Comparison of ENCODE assay signal across 22 mouse cellular contexts in the genomic region with DNA sequence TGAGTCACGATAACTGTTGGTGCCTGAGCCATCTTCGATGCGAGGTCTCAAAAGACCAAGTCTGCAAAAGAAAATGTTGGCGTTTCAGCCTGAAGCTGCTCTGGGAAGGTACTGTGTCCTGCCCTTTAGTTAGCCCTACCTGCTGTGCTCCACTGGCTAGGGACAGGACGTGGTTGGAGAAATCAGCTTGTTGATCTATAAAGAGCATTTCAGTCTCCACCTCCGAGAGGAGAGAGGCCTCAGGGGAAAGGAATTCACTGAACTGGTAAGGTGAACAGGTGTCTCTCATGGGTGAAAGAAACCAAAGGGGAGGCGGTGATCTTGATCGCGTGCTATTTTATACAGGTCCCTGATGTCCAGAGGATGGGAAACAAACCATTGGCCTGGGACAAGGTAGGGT. TPM values are rescaled to one million over a fixed set of nuclear protein-coding genes. Genes with fewer than 3 reads are reported as not detected.
DNase-seq lines count a peak whose midpoint lies in the region; ATAC-seq and TF ChIP-seq lines count a peak whose summit lies in the region.
"Had no signal": no experiment of that assay in that cellular context is flagged by ENCODE, and none has a peak within 500 bp of the region (broad histone marks: within the 10 kb centered on the region; RNA-seq: fewer than 3 reads in every experiment).

No protein-coding gene starts in this region.

- no peak overlapping the region for H3K4me3 ChIP-seq in kidney, embryonic 14.5 days (ENCODE audit: low read length)
- no peak overlapping the region for H3K4me3 ChIP-seq in kidney, postnatal 0 days (replicated peaks; ENCODE audit: low read depth, low read length)
- H3K4me3 ChIP-seq in heart, adult 2 months: no peak overlapping the region
- H3K4me3 ChIP-seq: forebrain, embryonic 10.5 days; forebrain, embryonic 13.5 days; hindbrain, embryonic 12.5 days had no signal

- intact Hi-C loops in heart, adult 2 months (cut with DNase I): no loop called here

- H3K4me1 ChIP-seq in kidney, embryonic 14.5 days (ENCODE audit: control insufficient read depth, insufficient read depth, low read length): peaks cover 13% of the 10 kb centered on the region
- H3K4me1 ChIP-seq in kidney, postnatal 0 days (replicated peaks; ENCODE audit: insufficient read depth, low read length): peaks cover 10% of the 10 kb centered on the region
- H3K4me1 ChIP-seq in heart, adult 2 months (ENCODE audit: control insufficient read depth, insufficient read depth, low read length): peaks cover 2% of the 10 kb centered on the region
- H3K4me1 ChIP-seq: forebrain, embryonic 10.5 days; forebrain, embryonic 13.5 days; hindbrain, embryonic 12.5 days had no signal

- H3K9ac ChIP-seq in kidney, embryonic 14.5 days (ENCODE audit: low read depth, low read length): no peak overlapping the region
- H3K9ac ChIP-seq in kidney, postnatal 0 days (ENCODE audit: low read depth, low read length): no peak overlapping the region
- H3K9ac ChIP-seq in heart, adult 2 months (ENCODE audit: low read depth, low read length): no peak overlapping the region
- H3K9ac ChIP-seq: forebrain, embryonic 13.5 days; hindbrain, embryonic 12.5 days had no signal

- whole genome bisulfite sequencing in kidney, embryonic 14.5 days: 61% methylated on average over 9 of the region's 9 CpGs
- WGBS in kidney, postnatal 0 days: 55% methylated on average over 9 of the region's 9 CpGs
- WGBS in heart, adult 2 months: 85% methylated on average over 9 of the region's 9 CpGs

- H3K27ac ChIP-seq in kidney, embryonic 14.5 days (ENCODE audit: low read depth, low read length): peak overlapping the region; percentile 20; the same call in 1 of the 2 replicates
- 0 out of 2 replicates have a peak overlapping the region, but pooled peaks have one; percentile 9 for H3K27ac ChIP-seq in kidney, postnatal 0 days
- H3K27ac ChIP-seq in heart, adult 2 months: no peak overlapping the region
- H3K27ac ChIP-seq: forebrain, embryonic 10.5 days; forebrain, embryonic 13.5 days; hindbrain, embryonic 12.5 days had no signal

- TF ChIP-seq POLR2A in heart, adult 2 months (IDR thresholded peaks at IDR 0.05; ENCODE audit: insufficient read depth, low read depth, low read length): no peak

- no peaks in the 10 kb centered on the region for H3K79me2 ChIP-seq in heart, adult 2 months (replicated peaks; ENCODE audit: control insufficient read depth, insufficient read depth, low read length)

- TF ChIP-seq CTCF in kidney, postnatal 0 days (IDR thresholded peaks at IDR 0.05; ENCODE audit: low read depth): no peak
- TF ChIP-seq CTCF in heart, adult 2 months (IDR thresholded peaks at IDR 0.05): no peak

- ATAC-seq in kidney, embryonic 14.5 days (ENCODE audit: low FRiP score, low TSS enrichment): peak; percentile 53; the same call in 1 of the 2 replicates
- ATAC-seq in kidney, postnatal 0 days (replicated peaks; ENCODE audit: low FRiP score, low read depth): no peak
- ATAC-seq: forebrain, embryonic 13.5 days; forebrain, embryonic 16.5 days; Patski had no signal

- no peak for DNase-seq in kidney, adult 9 months
- no peak for DNase-seq in kidney, postnatal 0 days (ENCODE audit: low spot score)
- DNase-seq in kidney, postnatal 4 days: no peak
- peak; percentile 72 for DNase-seq in spleen, postnatal 36 days (ENCODE audit: low spot score in 2 of 2)
- DNase-seq in spleen, postnatal 10 days (ENCODE audit: low spot score in 2 of 2): no peak
- no peak for DNase-seq in heart, adult 2 months
- DNase-seq: adrenal gland, postnatal 10 days; adrenal gland, postnatal 36 days; cerebellum, adult 18-20 months; cerebellum, adult 9-10 months; cerebellum, postnatal 14 days; gastrocnemius, postnatal 10 days; gastrocnemius, postnatal 36 days had no signal

- no peak for TF ChIP-seq EP300 in heart, adult 2 months (IDR thresholded peaks at IDR 0.05; ENCODE audit: insufficient read depth, low read depth, low read length)

- H3K4me2 ChIP-seq in kidney, embryonic 14.5 days (replicated peaks; ENCODE audit: low read depth, low read length): no peak overlapping the region; the same call in 1 of the 2 replicates
- peak overlapping the region; percentile 14; the same call in 1 of the 2 replicates for H3K4me2 ChIP-seq in kidney, postnatal 0 days (ENCODE audit: low read length)
- H3K4me2 ChIP-seq: forebrain, embryonic 13.5 days; heart, embryonic 11.5 days; hindbrain, embryonic 12.5 days had no signal

- H3K36me3 ChIP-seq in kidney, embryonic 14.5 days (ENCODE audit: control insufficient read depth, insufficient read depth, low read length): no peaks in the 10 kb centered on the region; the same call in 1 of the 2 replicates
- H3K36me3 ChIP-seq in kidney, postnatal 0 days (ENCODE audit: insufficient read depth, low read length): no peaks in the 10 kb centered on the region
- H3K36me3 ChIP-seq in heart, adult 2 months (ENCODE audit: control insufficient read depth, insufficient read depth, low read length): no peaks in the 10 kb centered on the region
- H3K36me3 ChIP-seq: forebrain, embryonic 10.5 days; hindbrain, embryonic 12.5 days had no signal

- H3K9me3 ChIP-seq in kidney, embryonic 14.5 days (ENCODE audit: control insufficient read depth, low read length): no peaks in the 10 kb centered on the region
- no peaks in the 10 kb centered on the region for H3K9me3 ChIP-seq in kidney, postnatal 0 days (replicated peaks; ENCODE audit: low read length)
- H3K9me3 ChIP-seq: forebrain, embryonic 10.5 days; forebrain, embryonic 13.5 days; G1E; hindbrain, embryonic 12.5 days had no signal

- no peaks in the 10 kb centered on the region for H3K27me3 ChIP-seq in kidney, embryonic 14.5 days (ENCODE audit: control insufficient read depth, insufficient read depth, low read length)
- no peaks in the 10 kb centered on the region for H3K27me3 ChIP-seq in kidney, postnatal 0 days (ENCODE audit: insufficient read depth, low read length)
- no peaks in the 10 kb centered on the region for H3K27me3 ChIP-seq in heart, adult 2 months (ENCODE audit: control insufficient read depth, insufficient read depth, low read length)
- H3K27me3 ChIP-seq: CH12.LX; forebrain, embryonic 13.5 days; hindbrain, embryonic 12.5 days; Patski had no signal

RNA-seq across cellular contexts. Expression of gene Plac8, which starts 9.3 kb away (rescaled TPM):
- 105 and 140 TPM in 2 replicates for polyA plus RNA-seq in kidney, embryonic 14.5 days (2014; fragmentation: Nextera tagmentation; extraction: Ambion mirVana)
- polyA plus RNA-seq in kidney, postnatal 0 days (2015; fragmentation: Nextera tagmentation; extraction: Ambion mirVana): 146 and 169 TPM in 2 replicates
- total RNA-seq in heart, adult 2 months (2021): 1 to 10 TPM; 1.5 to 3.1 TPM
- 3.7 and 8.0 TPM in 2 replicates for polyA plus RNA-seq in heart, adult 2 months (2012; rRNA removed)
- total RNA-seq: gastrocnemius, postnatal 36 days had no signal

RNA-seq across cellular contexts. Expression of gene Cops4, which starts 44.6 kb away (rescaled TPM):
- polyA plus RNA-seq in kidney, embryonic 14.5 days (2014; fragmentation: Nextera tagmentation; extraction: Ambion mirVana): 199 and 212 TPM in 2 replicates
- 142 and 156 TPM in 2 replicates for polyA plus RNA-seq in kidney, postnatal 0 days (2015; fragmentation: Nextera tagmentation; extraction: Ambion mirVana)
- 10 to 100 TPM; 84.8 to 86.2 TPM for total RNA-seq in heart, adult 2 months (2021)
- 37.9 and 57.3 TPM in 2 replicates for polyA plus RNA-seq in heart, adult 2 months (2012; rRNA removed)

Comparison
In these comparisons a context has a peak if more than half of its experiments do, and no peak if none do; other contexts are left out.
1. DNase-seq: peak in spleen, postnatal 36 days (2 of 2); none in kidney, adult 9 months (single experiment), kidney, postnatal 0 days (single experiment), kidney, postnatal 4 days (0 of 2), spleen, postnatal 10 days (0 of 2) and heart, adult 2 months (0 of 2).
2. RNA of gene Plac8, which starts 9.3 kb away (polyA plus RNA-seq): 146 to 169 TPM in kidney, postnatal 0 days and 105 to 140 TPM in kidney, embryonic 14.5 days; 3.7 to 8.0 TPM in heart, adult 2 months; every median in the first group is over 10 times any median in the second.